Mouse (Mus musculus): ENCODE results near the gene Zfp462.

Zfp462 gene

DNA sequence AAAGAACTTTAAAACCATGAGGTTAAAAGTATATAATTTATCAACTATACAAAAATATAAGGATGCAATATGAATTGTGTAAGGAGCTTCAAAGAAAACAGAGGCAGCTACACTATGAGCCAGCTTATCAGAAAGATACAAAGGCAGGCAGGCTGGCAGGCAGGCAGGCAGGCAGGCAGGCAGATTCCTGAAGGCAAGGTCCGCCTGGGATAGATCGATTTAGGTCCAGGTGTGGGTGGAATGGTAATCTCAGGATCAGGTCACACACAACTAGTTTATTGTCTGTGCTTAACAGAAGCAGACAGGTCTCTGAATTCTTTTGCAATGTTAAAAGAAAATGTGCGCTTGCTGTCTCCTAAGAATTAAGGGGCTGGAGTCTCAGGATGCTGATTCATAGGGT lies 158.7 kb downstream of the Zfp462 start:
- peak; percentile 42 for DNase-seq (ENCODE audit: inconsistent ontology term)

GRCm38 (mm10) chr4:55117839-55118487 lies 173.1 kb downstream of the Zfp462 start:
- no peak for DNase-seq (ENCODE audit: inconsistent ontology term)

- no peak for DNase-seq (ENCODE audit: inconsistent ontology term)
Observed at GRCm38 (mm10) chr4:55121126-55121525, 176.3 kb downstream of the Zfp462 start.

DNA sequence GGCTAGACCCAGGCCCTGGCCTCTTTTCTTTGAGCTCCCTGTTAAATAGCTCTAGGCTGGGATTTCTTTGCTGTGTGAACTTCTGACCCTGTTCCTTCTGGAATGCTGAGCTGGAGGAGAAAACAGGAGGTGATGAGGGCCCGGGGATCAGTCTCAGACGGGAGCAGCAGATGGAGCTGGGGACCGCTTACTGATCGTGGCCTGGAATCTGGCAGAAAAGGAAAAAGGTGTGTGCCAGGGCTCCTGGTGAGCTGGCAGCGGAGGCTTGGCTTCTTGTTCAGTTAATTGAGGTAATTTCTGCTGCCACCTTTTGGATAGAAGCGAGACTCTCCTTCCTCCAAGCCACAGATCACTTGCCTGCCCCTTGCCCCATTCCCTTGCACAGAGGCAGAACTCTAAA lies 177.1 kb downstream of the Zfp462 start:
- peak; percentile 29 for DNase-seq (ENCODE audit: inconsistent ontology term)

- no peak for DNase-seq (ENCODE audit: inconsistent ontology term)
Observed at GRCm38 (mm10) chr4:55124126-55124525, 179.3 kb downstream of the Zfp462 start.

GRCm38 (mm10) chr4:55125048-55125737 lies 180.3 kb downstream of the Zfp462 start:
- no peak for DNase-seq (ENCODE audit: inconsistent ontology term)

- DNase-seq (ENCODE audit: inconsistent ontology term), result no peak
Observed at GRCm38 (mm10) chr4:55125738-55126054, 180.8 kb downstream of the Zfp462 start.

GRCm38 (mm10) chr4:55127228-55127901 lies 182.5 kb downstream of the Zfp462 start:
- DNase-seq (ENCODE audit: inconsistent ontology term), result no peak

DNA sequence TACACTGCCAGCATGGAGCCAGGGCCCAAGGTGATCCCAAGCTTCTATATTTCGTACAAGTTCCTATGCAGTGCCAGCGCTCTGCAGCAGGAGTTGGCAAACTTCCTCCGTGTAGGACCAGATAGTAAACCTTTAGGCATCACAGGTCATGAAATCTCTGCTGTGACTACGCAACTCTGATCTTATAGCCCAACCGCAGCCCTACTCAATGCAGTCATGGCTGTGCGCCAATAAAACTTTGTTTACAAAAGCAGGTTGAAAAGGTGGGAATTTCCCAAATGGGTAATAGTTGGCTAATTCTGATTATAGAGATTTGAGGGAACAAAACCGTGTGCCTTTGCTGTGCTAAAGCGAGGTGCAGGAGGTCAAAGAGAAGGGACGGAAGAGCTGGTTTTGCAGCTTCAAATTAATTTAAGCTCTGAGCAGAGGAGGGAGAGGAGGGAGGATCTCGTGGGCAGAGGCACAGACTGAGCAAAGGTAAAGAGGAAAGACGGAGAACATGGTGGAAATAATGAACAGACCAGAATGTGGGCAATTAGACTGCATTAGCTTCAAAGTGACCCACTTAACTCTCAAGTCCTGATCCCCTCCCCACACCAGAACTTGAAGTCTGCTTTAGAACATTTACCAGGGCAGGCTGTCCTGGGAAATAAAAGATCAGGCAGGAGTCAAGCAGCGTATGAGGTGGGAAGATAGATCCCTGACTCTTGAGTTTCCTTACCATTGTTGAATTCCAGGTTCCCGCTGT lies 183.4 kb downstream of the Zfp462 start:
- DNase-seq (ENCODE audit: inconsistent ontology term), result no peak

Measured in Muller cell, postnatal 12 days (primary cell).